ENCODE assay signal across 13 mouse cellular contexts in the genomic region with DNA sequence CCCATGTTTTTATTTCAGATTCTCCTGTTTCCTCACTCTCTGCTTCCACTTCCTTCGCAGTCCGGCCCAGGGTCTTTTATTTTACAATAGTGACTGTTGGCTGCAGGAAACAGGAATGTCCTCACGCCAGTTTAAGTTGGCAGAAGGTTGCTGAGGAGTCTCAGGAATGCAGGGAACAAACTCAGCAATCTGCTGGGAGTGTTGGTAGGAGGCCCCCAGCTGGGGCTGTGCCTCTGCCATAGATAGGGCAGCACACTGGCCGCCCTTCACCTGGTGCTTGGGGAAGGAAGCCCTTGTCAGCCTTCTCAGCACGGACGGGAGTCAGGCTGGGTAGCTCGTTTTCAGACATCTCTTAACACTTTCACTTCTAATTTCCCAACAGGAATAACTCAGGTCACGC. TPM values are rescaled to one million over a fixed set of nuclear protein-coding genes. Genes with fewer than 3 reads are reported as not detected.
DNase-seq lines count a peak whose midpoint lies in the region; ATAC-seq and TF ChIP-seq lines count a peak whose summit lies in the region.
"Had no signal": no experiment of that assay in that cellular context is flagged by ENCODE, and none has a peak within 500 bp of the region (broad histone marks: within the 10 kb centered on the region; RNA-seq: fewer than 3 reads in every experiment).

No protein-coding gene starts in this region.

- H3K9ac ChIP-seq in lung, postnatal 0 days (replicated peaks; ENCODE audit: low read depth) = no peak overlapping the region; the same call in 1 of the 2 replicates
- H3K9ac ChIP-seq: embryonic facial prominence, embryonic 13.5 days; limb, embryonic 12.5 days had no signal

- TF ChIP-seq EP300 in lung, postnatal 0 days (IDR thresholded peaks at IDR 0.05) = peak; percentile 57; the same call in 1 of the 2 replicates

- DNase-seq in heart, adult 11 months = peak; percentile 94
- no peak for DNase-seq in heart, postnatal 4 days
- DNase-seq in embryonic facial prominence, embryonic 10.5 days (ENCODE audit: low spot score) = no peak
- DNase-seq in kidney, adult 9 months = peak; percentile 46
- peak; percentile 81 for DNase-seq in lung, postnatal 0 days (ENCODE audit: low spot score)
- DNase-seq in T-cell, adult 2 months (ENCODE audit: low spot score) = no peak
- DNase-seq in cerebellum, postnatal 36 days = no peak
- no peak for DNase-seq in left cerebral cortex, adult 18-20 months (ENCODE audit: low spot score in 2 of 2)
- DNase-seq: cerebellum, adult 11-12 months; thymus, adult 18-20 months had no signal

- H3K4me1 ChIP-seq in embryonic facial prominence, embryonic 10.5 days = peaks cover 39% of the 10 kb centered on the region
- H3K4me1 ChIP-seq in lung, postnatal 0 days (ENCODE audit: insufficient read depth, low read depth, low read length) = peaks cover 39% of the 10 kb centered on the region

- WGBS in embryonic facial prominence, embryonic 10.5 days = 68% methylated on average over 8 of the region's 8 CpGs
- 14% methylated on average over 8 of the region's 8 CpGs for WGBS in lung, postnatal 0 days

- TF ChIP-seq CTCF in lung, postnatal 0 days (IDR thresholded peaks at IDR 0.05) = no peak

- 0 out of 2 replicates have a peak overlapping the region, but pooled peaks have one; percentile 2 for H3K27ac ChIP-seq in embryonic facial prominence, embryonic 10.5 days (replicated peaks)
- peak overlapping the region; percentile 48 for H3K27ac ChIP-seq in lung, postnatal 0 days (ENCODE audit: low read length)
- H3K27ac ChIP-seq: embryonic facial prominence, embryonic 13.5 days had no signal

- no peaks in the 10 kb centered on the region for H3K9me3 ChIP-seq in embryonic facial prominence, embryonic 10.5 days
- H3K9me3 ChIP-seq in lung, postnatal 0 days (ENCODE audit: low read length) = no peaks in the 10 kb centered on the region
- H3K9me3 ChIP-seq: embryonic facial prominence, embryonic 13.5 days; limb, embryonic 12.5 days had no signal

- no peak overlapping the region for H3K4me3 ChIP-seq in embryonic facial prominence, embryonic 10.5 days
- no peak overlapping the region for H3K4me3 ChIP-seq in lung, postnatal 0 days (ENCODE audit: low read depth, low read length)
- H3K4me3 ChIP-seq: embryonic facial prominence, embryonic 13.5 days; limb, embryonic 12.5 days had no signal

- ATAC-seq in lung, postnatal 0 days = peak; percentile 82

- H3K4me2 ChIP-seq in lung, postnatal 0 days (replicated peaks; ENCODE audit: low read depth, low read length) = peak overlapping the region; percentile 47
- H3K4me2 ChIP-seq: embryonic facial prominence, embryonic 13.5 days; limb, embryonic 12.5 days had no signal

- H3K27me3 ChIP-seq in embryonic facial prominence, embryonic 10.5 days (replicated peaks; ENCODE audit: low read depth, poor library complexity, severe bottlenecking) = no peaks in the 10 kb centered on the region
- no peaks in the 10 kb centered on the region for H3K27me3 ChIP-seq in lung, postnatal 0 days (replicated peaks; ENCODE audit: insufficient read depth, low read length)
- H3K27me3 ChIP-seq: embryonic facial prominence, embryonic 13.5 days; limb, embryonic 12.5 days had no signal

- peaks cover 6% of the 10 kb centered on the region; the same call in 1 of the 2 replicates for H3K36me3 ChIP-seq in embryonic facial prominence, embryonic 10.5 days (replicated peaks)
- H3K36me3 ChIP-seq in lung, postnatal 0 days (ENCODE audit: insufficient read depth, low read length) = no peaks in the 10 kb centered on the region
- H3K36me3 ChIP-seq: embryonic facial prominence, embryonic 13.5 days had no signal

RNA-seq across cellular contexts. Expression of gene Smco4, which starts 32.0 kb away (rescaled TPM):
- total RNA-seq in heart, postnatal 4 days (2021) = 10 to 100 TPM; 23.1 to 23.9 TPM
- polyA plus RNA-seq in embryonic facial prominence, embryonic 10.5 days (2016; fragmentation: Nextera tagmentation; extraction: Ambion mirVana) = 2.5 and 2.6 TPM in 2 replicates
- 3.8 TPM in 2 replicates for polyA plus RNA-seq in lung, postnatal 0 days (2015; fragmentation: Nextera tagmentation; extraction: Ambion mirVana)
- total RNA-seq in left cerebral cortex, adult 18-20 months (2021) = 1 to 10 TPM; 3.4 to 3.7 TPM
- total RNA-seq: MEL had no signal

Comparison
In these comparisons a context has a peak if more than half of its experiments do, and no peak if none do; other contexts are left out.
1. DNase-seq: peak in heart, adult 11 months (single experiment), kidney, adult 9 months (single experiment) and lung, postnatal 0 days (single experiment); none in heart, postnatal 4 days (single experiment), embryonic facial prominence, embryonic 10.5 days (single experiment), T-cell, adult 2 months (single experiment), cerebellum, postnatal 36 days (0 of 2) and left cerebral cortex, adult 18-20 months (0 of 2).
2. RNA of gene Smco4, which starts 32.0 kb away (total RNA-seq): 23.1 to 23.9 TPM in heart, postnatal 4 days; 3.4 to 3.7 TPM in left cerebral cortex, adult 18-20 months; every median in the first group is over 4 times any median in the second.